ENCODE assay signal across 10 mouse cellular contexts in the genomic region with DNA sequence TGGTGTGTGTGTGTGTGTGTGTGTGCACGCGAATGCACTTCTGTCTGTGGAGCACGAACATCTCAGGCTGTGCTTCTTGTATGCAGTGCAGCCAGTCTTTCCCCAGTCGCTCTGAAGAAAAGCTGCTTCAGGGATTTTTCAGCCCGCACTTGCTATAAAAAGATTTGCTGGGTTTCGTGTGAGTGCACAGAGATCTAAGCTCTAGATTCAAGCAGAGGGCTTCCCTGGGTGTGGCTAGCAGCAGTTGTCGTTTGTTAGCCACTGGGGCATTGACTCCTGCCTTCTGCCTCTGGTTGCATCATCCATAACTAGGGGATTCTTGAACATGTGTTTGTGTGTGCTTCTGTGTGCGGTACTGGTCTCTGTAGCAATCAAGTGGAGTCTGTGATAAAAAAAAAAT.
A peak's percentile ranks its signal among the peaks of the same experiment; 100 is the strongest.
DNase-seq lines count a peak whose midpoint lies in the region; ATAC-seq lines count a peak whose summit lies in the region.
"Had no signal": no experiment of that assay in that cellular context is flagged by ENCODE, and none has a peak within 500 bp of the region (broad histone marks: within the 10 kb centered on the region; RNA-seq: fewer than 3 reads in every experiment).

No protein-coding gene starts in this region.

- peak; percentile 55 for DNase-seq in gastrocnemius, adult 18-20 months (ENCODE audit: low spot score)
- no peak for DNase-seq in gastrocnemius, postnatal 4 days (ENCODE audit: low spot score in 2 of 2)
- DNase-seq in neural tube, embryonic 11.5 days (ENCODE audit: low spot score), result no peak
- no peak for DNase-seq in neural tube, embryonic 10.5 days (ENCODE audit: extremely low spot score, low spot score)
- peak; percentile 22 to 26 for DNase-seq in left cerebral cortex, postnatal 36 days (ENCODE audit: low spot score in 2 of 2)
- DNase-seq in telencephalon, adult 2 months (ENCODE audit: low read depth, low spot score), result peak; percentile 41
- no peak for DNase-seq in layer of hippocampus, postnatal 36 days
- DNase-seq in spleen, postnatal 4 days (ENCODE audit: low spot score in 2 of 2), result no peak
- DNase-seq: cerebellum, adult 9-11 months; kidney, postnatal 4 days had no signal

- peaks cover 40% of the 10 kb centered on the region for H3K4me1 ChIP-seq in neural tube, embryonic 11.5 days (ENCODE audit: control insufficient read depth, insufficient read depth, low read length)

- H3K4me3 ChIP-seq in neural tube, embryonic 11.5 days (ENCODE audit: low read depth, low read length), result no peak overlapping the region

- ATAC-seq in neural tube, embryonic 11.5 days (ENCODE audit: insufficient read depth, low FRiP score, low TSS enrichment), result no peak

- H3K9me3 ChIP-seq in neural tube, embryonic 11.5 days (ENCODE audit: control insufficient read depth, low read length), result no peaks in the 10 kb centered on the region

- H3K4me2 ChIP-seq in neural tube, embryonic 11.5 days (ENCODE audit: low read depth), result no peak overlapping the region

- no peaks in the 10 kb centered on the region for H3K36me3 ChIP-seq in neural tube, embryonic 11.5 days (ENCODE audit: control insufficient read depth, insufficient read depth, low read length)

- WGBS in neural tube, embryonic 11.5 days, result 71% methylated on average over 8 of the region's 8 CpGs

- no peak overlapping the region for H3K9ac ChIP-seq in neural tube, embryonic 11.5 days (ENCODE audit: low read length)

- H3K27ac ChIP-seq in neural tube, embryonic 11.5 days (ENCODE audit: low read depth, low read length), result peak overlapping the region; percentile 58

- intact Hi-C loops in left cerebral cortex, postnatal 36 days (cut with DNase I), result no loop called here

- no peaks in the 10 kb centered on the region for H3K27me3 ChIP-seq in neural tube, embryonic 11.5 days (ENCODE audit: control insufficient read depth, insufficient read depth, low read length)

Comparison
In these comparisons a context has a peak if more than half of its experiments do, and no peak if none do; other contexts are left out.
1. DNase-seq: peak in gastrocnemius, adult 18-20 months (single experiment), left cerebral cortex, postnatal 36 days (2 of 2) and telencephalon, adult 2 months (single experiment); none in gastrocnemius, postnatal 4 days (0 of 2), neural tube, embryonic 11.5 days (single experiment), neural tube, embryonic 10.5 days (single experiment), layer of hippocampus, postnatal 36 days (0 of 2) and spleen, postnatal 4 days (0 of 2).